Mouse (Mus musculus): Measurements from ENCODE around the gene Aoc2. TPM values are rescaled to one million over a fixed set of nuclear protein-coding genes. Genes with fewer than 3 reads are reported as not detected.

The Aoc2 gene
- 5.3 TPM for polyA plus RNA-seq (2015; fragmentation: Illumina TruSeq; extraction: RNeasy Lipid Tissue Mini Kit (QIAGEN cat#74804); ENCODE audit: insufficient read depth, low replicate concordance)

DNA sequence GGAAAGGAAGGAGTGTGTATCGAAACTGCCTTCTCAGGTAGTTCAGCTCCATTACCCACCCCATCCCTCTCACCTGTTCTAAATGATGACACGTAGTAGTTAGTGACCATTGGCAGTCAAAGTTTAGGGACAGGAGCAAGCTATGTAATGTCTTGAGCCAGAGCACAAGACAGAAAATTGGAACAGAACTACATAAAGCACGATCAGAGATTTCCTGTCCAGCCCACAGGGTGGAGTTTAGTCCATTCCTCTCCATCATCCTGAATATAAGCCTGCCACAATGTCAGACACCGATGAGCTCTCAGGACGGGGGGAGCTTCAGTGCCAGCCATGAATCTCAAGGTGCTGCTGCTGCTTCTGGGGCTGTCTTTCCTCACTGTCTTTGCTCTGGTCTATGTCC lies at the start of gene Aoc2:
Aoc2 (plus strand) TSS at position 301 of the 400 bp plus-strand sequence.

DNA sequence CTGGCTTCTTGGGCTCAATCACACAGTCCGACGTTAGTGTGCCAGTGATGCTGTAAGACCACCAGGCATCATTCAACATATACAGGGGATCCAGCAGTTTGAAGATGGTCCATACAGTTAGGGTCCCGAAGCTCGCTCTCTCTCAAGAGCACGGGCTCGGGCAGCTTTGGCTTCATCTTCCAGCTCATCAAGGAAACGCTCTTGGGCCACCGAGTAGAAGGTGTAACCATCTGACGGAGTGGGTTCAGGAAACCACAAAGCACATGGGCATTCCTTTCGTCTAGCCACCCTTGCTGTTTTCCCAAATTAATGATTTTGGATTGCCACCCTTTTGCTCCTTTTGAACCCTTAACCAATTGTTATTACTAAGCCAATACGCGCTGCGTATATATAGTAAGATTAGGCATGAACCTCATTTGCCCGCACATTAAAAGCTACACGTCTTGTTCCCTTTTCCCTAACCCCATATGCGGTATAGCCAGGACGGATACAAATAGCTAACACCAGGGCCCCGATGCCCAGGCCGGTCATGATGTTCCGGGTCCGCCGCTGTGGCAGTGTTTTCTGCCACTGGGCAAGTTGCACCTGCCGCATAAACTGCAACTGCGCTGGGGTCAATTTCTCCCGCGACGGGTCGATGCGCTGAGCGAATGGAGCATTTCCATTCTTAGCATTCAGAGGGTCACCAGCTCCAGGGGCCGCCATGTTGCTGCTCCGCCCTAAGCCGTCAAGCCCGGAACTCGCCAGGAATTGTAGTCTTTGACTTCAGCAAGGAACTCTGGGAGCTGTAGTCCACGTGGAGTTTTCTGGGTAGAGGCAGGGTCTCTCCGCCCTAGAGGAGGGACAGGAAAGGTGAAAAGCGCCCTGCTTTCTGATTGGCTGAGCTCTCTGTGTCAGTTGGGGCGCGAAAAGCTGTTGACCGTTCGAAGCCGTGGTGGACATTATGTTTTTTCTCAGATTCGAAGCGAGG lies 46.4 kb upstream of the Aoc2 start, which contains the start of the genes Cntd1 and Coa3:
Cntd1 (plus strand) TSS at position 790 of the 970 bp plus-strand sequence.
Coa3 (minus strand) TSS at position 892 of the 970 bp plus-strand sequence.

DNA sequence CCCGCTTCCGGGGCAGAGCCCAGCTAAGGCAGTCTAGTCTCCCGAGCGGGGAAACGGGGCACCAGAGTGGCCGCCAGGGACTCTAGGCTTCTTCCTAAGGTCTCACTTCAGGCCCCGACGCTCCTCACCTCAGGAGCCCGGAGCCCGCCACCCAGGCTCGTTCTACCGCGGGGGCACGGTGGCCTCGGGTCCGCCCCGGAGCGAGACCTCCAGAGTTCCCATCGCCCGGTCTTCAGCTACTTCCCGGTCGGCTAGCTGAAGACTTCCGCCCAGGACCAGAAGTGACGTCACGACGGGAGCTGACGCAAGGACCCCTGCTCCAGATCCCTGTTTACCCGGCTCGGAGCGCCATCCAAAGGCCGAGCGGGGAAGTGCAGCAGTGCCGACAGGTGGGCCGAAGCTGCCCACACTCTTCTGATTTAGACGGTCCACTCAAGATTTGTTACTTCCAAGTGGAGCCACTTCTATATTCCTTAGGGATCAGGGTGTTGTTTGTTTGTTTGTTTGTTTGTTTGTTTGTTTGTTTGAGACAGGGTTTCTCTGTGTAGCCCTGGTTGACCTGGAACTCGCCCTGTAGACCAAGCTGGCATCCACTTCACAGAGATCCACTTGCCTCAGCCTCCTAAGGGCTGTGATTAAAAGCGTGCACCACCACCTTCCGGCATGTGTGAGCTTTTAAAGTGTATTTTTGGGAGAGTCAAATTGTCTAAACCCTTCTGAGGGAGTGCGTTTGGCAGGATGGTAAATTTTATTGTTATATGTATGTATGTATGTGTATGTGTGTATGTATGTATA lies 22.7 kb upstream of the Aoc2 start, which contains the start of gene Becn1:
Becn1 (minus strand) TSS at position 283 of the 795 bp plus-strand sequence.

DNA sequence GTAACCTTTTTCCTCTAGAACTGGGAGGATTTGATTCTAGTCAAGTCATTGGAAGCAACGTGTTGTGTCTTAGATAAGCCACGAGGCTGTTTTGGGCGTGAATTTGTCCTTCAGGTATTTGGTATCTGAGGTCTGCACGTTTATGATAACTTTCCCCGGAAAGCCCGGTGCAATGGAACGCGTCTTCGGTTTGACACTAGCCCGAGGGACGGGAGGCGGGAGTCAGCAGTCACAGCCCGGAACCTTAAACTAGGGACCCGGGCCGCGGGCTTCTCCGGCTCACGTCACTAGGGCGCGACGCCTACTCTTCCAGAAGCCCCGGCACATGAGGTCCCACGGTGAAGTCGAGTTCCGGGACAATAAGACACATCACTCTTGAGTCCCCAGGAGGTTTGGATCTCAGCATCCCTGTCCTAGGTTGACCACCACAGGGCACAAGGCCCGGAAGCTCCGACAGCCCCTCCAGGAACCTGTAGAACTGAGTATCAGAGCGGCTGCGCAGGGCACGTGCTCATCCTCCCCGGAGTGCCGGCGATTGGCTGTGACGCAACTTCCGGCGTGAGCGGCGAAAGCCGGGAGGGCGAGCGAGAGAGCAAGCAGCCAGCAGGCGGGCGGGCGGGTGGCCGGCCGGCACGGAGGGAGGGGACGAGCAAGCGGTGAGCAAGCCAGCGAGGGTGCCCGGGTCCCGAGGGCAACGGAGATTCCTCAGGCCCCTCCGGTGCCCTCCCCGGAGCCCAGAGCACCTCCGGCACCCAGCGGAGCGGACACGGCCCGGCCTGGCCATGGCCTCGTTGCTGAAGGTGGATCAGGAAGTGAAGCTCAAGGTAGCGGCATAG lies 9.0 kb upstream of the Aoc2 start, which contains the start of gene Psme3:
Psme3 (plus strand) TSS at position 549 of the 836 bp plus-strand sequence.

DNA sequence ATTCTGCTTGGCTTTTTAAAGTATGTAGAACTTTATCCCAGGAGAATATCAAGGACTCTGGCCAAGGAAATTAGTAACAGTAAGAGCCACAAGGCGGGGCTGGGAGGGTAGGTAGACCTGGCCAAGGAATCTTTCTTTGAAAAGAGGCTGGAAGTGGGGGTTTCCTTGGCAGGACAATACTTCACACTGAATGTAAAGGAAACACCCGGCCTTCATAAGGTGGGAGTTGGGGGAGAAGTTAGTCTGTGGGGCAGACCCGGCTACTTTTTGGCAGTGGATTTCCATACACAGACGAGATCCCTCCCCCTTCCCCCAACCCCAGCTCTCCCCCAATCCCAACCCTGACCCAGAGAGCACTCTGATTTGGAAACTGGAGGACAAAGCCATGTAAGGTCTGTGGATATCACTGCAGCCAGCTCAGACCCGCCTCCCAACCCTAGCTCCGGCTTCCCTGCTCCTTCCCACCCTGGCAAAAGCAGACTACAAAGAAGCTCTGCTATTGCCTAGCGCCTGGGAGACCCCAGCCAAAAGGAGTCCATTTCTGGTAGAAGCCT lies 5.6 kb downstream of the Aoc2 start, which contains the start of gene Aoc3:
Aoc3 (plus strand) TSS at position 235 of the 554 bp plus-strand sequence.

DNA sequence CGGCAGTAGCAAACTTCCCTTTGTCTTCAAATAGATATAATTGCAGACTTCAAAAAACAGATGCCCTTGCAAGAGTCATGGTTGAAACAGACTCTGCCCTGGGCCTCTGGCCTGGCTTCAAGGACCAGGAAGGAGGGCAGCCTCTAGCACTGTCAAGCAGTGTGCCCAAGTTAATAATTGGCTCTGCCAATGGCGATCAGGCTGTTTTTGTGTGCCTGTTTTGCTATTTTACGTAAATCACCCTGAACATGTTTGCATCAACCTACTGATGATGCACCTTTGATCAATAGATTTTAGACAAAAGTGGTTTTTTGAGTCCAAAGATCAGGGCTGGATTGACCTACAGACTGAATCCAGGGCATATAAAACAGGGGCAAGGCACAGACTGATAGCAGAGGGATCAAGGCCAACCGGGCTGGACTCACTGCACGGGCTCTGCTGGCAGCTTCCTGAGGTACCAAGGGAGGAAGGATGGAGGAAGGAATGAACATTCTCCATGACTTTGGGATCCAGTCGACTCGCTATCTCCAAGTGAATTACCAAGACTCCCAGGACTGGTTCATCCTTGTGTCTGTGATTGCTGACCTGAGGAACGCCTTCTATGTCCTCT lies 42.6 kb downstream of the Aoc2 start, which contains the start of gene G6pc:
G6pc (plus strand) TSS at position 236 of the 610 bp plus-strand sequence.

Other genes with a start within 250 kb of the Aoc2 start
- gene Hsd17b1, start 246.7 kb upstream of the Aoc2 start, polyA plus RNA-seq (2015; fragmentation: Illumina TruSeq; extraction: RNeasy Lipid Tissue Mini Kit (QIAGEN cat#74804); ENCODE audit: insufficient read depth, low replicate concordance), result 0.70 TPM
- gene Coasy, start 242.5 kb upstream of the Aoc2 start, polyA plus RNA-seq (2015; fragmentation: Illumina TruSeq; extraction: RNeasy Lipid Tissue Mini Kit (QIAGEN cat#74804); ENCODE audit: insufficient read depth, low replicate concordance), result 10.9 TPM
- gene Mlx, start 237.8 kb upstream of the Aoc2 start, polyA plus RNA-seq (2015; fragmentation: Illumina TruSeq; extraction: RNeasy Lipid Tissue Mini Kit (QIAGEN cat#74804); ENCODE audit: insufficient read depth, low replicate concordance), result 64.9 TPM
- gene Psmc3ip, start 229.6 kb upstream of the Aoc2 start, polyA plus RNA-seq (2015; fragmentation: Illumina TruSeq; extraction: RNeasy Lipid Tissue Mini Kit (QIAGEN cat#74804); ENCODE audit: insufficient read depth, low replicate concordance), result 5.5 TPM
- gene Retreg3, start 205.2 kb upstream of the Aoc2 start, polyA plus RNA-seq (2015; fragmentation: Illumina TruSeq; extraction: RNeasy Lipid Tissue Mini Kit (QIAGEN cat#74804); ENCODE audit: insufficient read depth, low replicate concordance), result 94.9 TPM
- 7.7 TPM for gene Tubg1, start 205.1 kb upstream of the Aoc2 start, polyA plus RNA-seq (2015; fragmentation: Illumina TruSeq; extraction: RNeasy Lipid Tissue Mini Kit (QIAGEN cat#74804); ENCODE audit: insufficient read depth, low replicate concordance)
- gene Tubg2, start 169.2 kb upstream of the Aoc2 start, polyA plus RNA-seq (2015; fragmentation: Illumina TruSeq; extraction: RNeasy Lipid Tissue Mini Kit (QIAGEN cat#74804); ENCODE audit: insufficient read depth, low replicate concordance), result 1.6 TPM
- gene Cntnap1, start 154.5 kb upstream of the Aoc2 start, polyA plus RNA-seq (2015; fragmentation: Illumina TruSeq; extraction: RNeasy Lipid Tissue Mini Kit (QIAGEN cat#74804); ENCODE audit: insufficient read depth, low replicate concordance), result 0.69 TPM
- gene Plekhh3, start 153.7 kb upstream of the Aoc2 start, polyA plus RNA-seq (2015; fragmentation: Illumina TruSeq; extraction: RNeasy Lipid Tissue Mini Kit (QIAGEN cat#74804); ENCODE audit: insufficient read depth, low replicate concordance), result 0.40 TPM
- gene Ccr10, start 149.6 kb upstream of the Aoc2 start, polyA plus RNA-seq (2015; fragmentation: Illumina TruSeq; extraction: RNeasy Lipid Tissue Mini Kit (QIAGEN cat#74804); ENCODE audit: insufficient read depth, low replicate concordance), result not detected
- 58.1 TPM for gene Ezh1, start 98.6 kb upstream of the Aoc2 start, polyA plus RNA-seq (2015; fragmentation: Illumina TruSeq; extraction: RNeasy Lipid Tissue Mini Kit (QIAGEN cat#74804); ENCODE audit: insufficient read depth, low replicate concordance)
- 39.4 TPM for gene Ramp2, start 79.0 kb upstream of the Aoc2 start, polyA plus RNA-seq (2015; fragmentation: Illumina TruSeq; extraction: RNeasy Lipid Tissue Mini Kit (QIAGEN cat#74804); ENCODE audit: insufficient read depth, low replicate concordance)
- gene Vps25, start 71.4 kb upstream of the Aoc2 start, polyA plus RNA-seq (2015; fragmentation: Illumina TruSeq; extraction: RNeasy Lipid Tissue Mini Kit (QIAGEN cat#74804); ENCODE audit: insufficient read depth, low replicate concordance), result 112 TPM
- 1.3 TPM for gene Wnk4, start 64.5 kb upstream of the Aoc2 start, polyA plus RNA-seq (2015; fragmentation: Illumina TruSeq; extraction: RNeasy Lipid Tissue Mini Kit (QIAGEN cat#74804); ENCODE audit: insufficient read depth, low replicate concordance)
- gene Cntd1, start 46.1 kb upstream of the Aoc2 start, polyA plus RNA-seq (2015; fragmentation: Illumina TruSeq; extraction: RNeasy Lipid Tissue Mini Kit (QIAGEN cat#74804); ENCODE audit: insufficient read depth, low replicate concordance), result 1.3 TPM
- 44.5 TPM for gene Coa3, start 45.9 kb upstream of the Aoc2 start, polyA plus RNA-seq (2015; fragmentation: Illumina TruSeq; extraction: RNeasy Lipid Tissue Mini Kit (QIAGEN cat#74804); ENCODE audit: insufficient read depth, low replicate concordance)
- 156 TPM for gene Becn1, start 22.8 kb upstream of the Aoc2 start, polyA plus RNA-seq (2015; fragmentation: Illumina TruSeq; extraction: RNeasy Lipid Tissue Mini Kit (QIAGEN cat#74804); ENCODE audit: insufficient read depth, low replicate concordance)
- gene Psme3, start 8.8 kb upstream of the Aoc2 start, polyA plus RNA-seq (2015; fragmentation: Illumina TruSeq; extraction: RNeasy Lipid Tissue Mini Kit (QIAGEN cat#74804); ENCODE audit: insufficient read depth, low replicate concordance), result 225 TPM
- gene Aoc3, start 5.5 kb downstream of the Aoc2 start, polyA plus RNA-seq (2015; fragmentation: Illumina TruSeq; extraction: RNeasy Lipid Tissue Mini Kit (QIAGEN cat#74804); ENCODE audit: insufficient read depth, low replicate concordance), result 1.8 TPM
- gene G6pc, start 42.5 kb downstream of the Aoc2 start, polyA plus RNA-seq (2015; fragmentation: Illumina TruSeq; extraction: RNeasy Lipid Tissue Mini Kit (QIAGEN cat#74804); ENCODE audit: insufficient read depth, low replicate concordance), result not detected
- gene Aarsd1, start 92.6 kb downstream of the Aoc2 start, polyA plus RNA-seq (2015; fragmentation: Illumina TruSeq; extraction: RNeasy Lipid Tissue Mini Kit (QIAGEN cat#74804); ENCODE audit: insufficient read depth, low replicate concordance), result 21.1 TPM
- gene Gm27029, start 99.7 kb downstream of the Aoc2 start, polyA plus RNA-seq (2015; fragmentation: Illumina TruSeq; extraction: RNeasy Lipid Tissue Mini Kit (QIAGEN cat#74804); ENCODE audit: insufficient read depth, low replicate concordance), result 0.90 TPM
- 12.0 TPM for gene Rundc1, start 100.0 kb downstream of the Aoc2 start, polyA plus RNA-seq (2015; fragmentation: Illumina TruSeq; extraction: RNeasy Lipid Tissue Mini Kit (QIAGEN cat#74804); ENCODE audit: insufficient read depth, low replicate concordance)
- gene Ptges3l, start 100.3 kb downstream of the Aoc2 start, polyA plus RNA-seq (2015; fragmentation: Illumina TruSeq; extraction: RNeasy Lipid Tissue Mini Kit (QIAGEN cat#74804); ENCODE audit: insufficient read depth, low replicate concordance), result 1.5 TPM
- gene Rpl27, start 117.2 kb downstream of the Aoc2 start, polyA plus RNA-seq (2015; fragmentation: Illumina TruSeq; extraction: RNeasy Lipid Tissue Mini Kit (QIAGEN cat#74804); ENCODE audit: insufficient read depth, low replicate concordance), result 251 TPM
- 55.0 TPM for gene Ifi35, start 123.3 kb downstream of the Aoc2 start, polyA plus RNA-seq (2015; fragmentation: Illumina TruSeq; extraction: RNeasy Lipid Tissue Mini Kit (QIAGEN cat#74804); ENCODE audit: insufficient read depth, low replicate concordance)
- gene Rnd2, start 139.9 kb downstream of the Aoc2 start, polyA plus RNA-seq (2015; fragmentation: Illumina TruSeq; extraction: RNeasy Lipid Tissue Mini Kit (QIAGEN cat#74804); ENCODE audit: insufficient read depth, low replicate concordance), result 1.6 TPM
- gene Vat1, start 141.2 kb downstream of the Aoc2 start, polyA plus RNA-seq (2015; fragmentation: Illumina TruSeq; extraction: RNeasy Lipid Tissue Mini Kit (QIAGEN cat#74804); ENCODE audit: insufficient read depth, low replicate concordance), result 22.6 TPM
- gene Brca1, start 226.9 kb downstream of the Aoc2 start, polyA plus RNA-seq (2015; fragmentation: Illumina TruSeq; extraction: RNeasy Lipid Tissue Mini Kit (QIAGEN cat#74804); ENCODE audit: insufficient read depth, low replicate concordance), result 6.8 TPM
- gene Nbr1, start 227.1 kb downstream of the Aoc2 start, polyA plus RNA-seq (2015; fragmentation: Illumina TruSeq; extraction: RNeasy Lipid Tissue Mini Kit (QIAGEN cat#74804); ENCODE audit: insufficient read depth, low replicate concordance), result 102 TPM

Measured in spleen, adult 10 weeks (tissue).